Mouse (Mus musculus) midbrain, embryonic 11.5 days (tissue): Measurements from ENCODE around the gene Errfi1. TPM values are rescaled to one million over a fixed set of nuclear protein-coding genes. Genes with fewer than 3 reads are reported as not detected.
"Not testable (repeated sequence)": the region's sequence is repeated elsewhere in the genome, so short reads cannot be mapped to it uniquely, and the experiment has no call there.

Experiments used
- ATAC-seq: fragments of 200-750 bp; cut with Nextera tagmentation; 2 replicates; pipeline ENCODE4 v1.8.0; 2017; ENCODE audit warnings: moderate TSS enrichment, moderate library complexity; ENCODE audit not compliant: low FRiP score
- DNase-seq: peaks from one replicate; pipeline ENCODE4 v3.0.0; 2015; ENCODE audit warnings: low spot score; ENCODE audit errors: missing footprints
- H3K27ac ChIP-seq: fragments of 300-500 bp; sonication (generic); 2 replicates; pipeline ENCODE4 v1.5.1; 2014; ENCODE audit warnings: low read depth, low read length
- H3K27me3 ChIP-seq: fragments of 300-500 bp; sonication (generic); 2 replicates; pipeline ENCODE4 v1.6.1; 2014; ENCODE audit warnings: mild to moderate bottlenecking, low read length, moderate library complexity, mixed read lengths; ENCODE audit not compliant: control insufficient read depth, insufficient read depth
- H3K36me3 ChIP-seq: fragments of 300-500 bp; sonication (generic); 2 replicates; pipeline ENCODE4 v1.6.1; 2014; ENCODE audit warnings: mild to moderate bottlenecking, low read length, moderate library complexity, mixed read lengths; ENCODE audit not compliant: control insufficient read depth, insufficient read depth
- H3K4me1 ChIP-seq: fragments of 300-500 bp; sonication (generic); 2 replicates; pipeline ENCODE4 v1.6.1; 2014; ENCODE audit warnings: low read length; ENCODE audit not compliant: control insufficient read depth, insufficient read depth
- H3K4me2 ChIP-seq: fragments of 300-500 bp; sonication (generic); 2 replicates; pipeline ENCODE4 v1.6.1; 2014; ENCODE audit warnings: mild to moderate bottlenecking, moderate library complexity
- H3K4me3 ChIP-seq: fragments of 300-500 bp; sonication (generic); 2 replicates; pipeline ENCODE4 v1.5.1; 2014; ENCODE audit warnings: low read depth, low read length
- H3K9ac ChIP-seq: fragments of 300-500 bp; sonication (generic); 2 replicates; pipeline ENCODE4 v1.6.1; 2014; ENCODE audit warnings: low read length
- H3K9me3 ChIP-seq: fragments of 300-500 bp; sonication (generic); 2 replicates; pipeline ENCODE4 v1.6.1; 2016; ENCODE audit warnings: low read length; ENCODE audit not compliant: control insufficient read depth
- whole genome bisulfite sequencing: fragments of 180-500 bp; shearing (Covaris S2); extraction: QIAGEN DNeasy Blood & Tissue Kit; methylation state at CpG from one replicate; pipeline ENCODE4 v1.1.7; 2014; 5-methylcytosine and 5-hydroxymethylcytosine counted together
- polyA plus RNA-seq: library from polyadenylated mRNA; unstranded; fragments of >200 nt; fragmentation: Nextera tagmentation; extraction: Ambion mirVana; gene quantifications from 2 replicates; pipeline ENCODE4 v1.2.1, GENCODE M21; 2014

Errfi1 gene
- polyA plus RNA-seq, 1 experiment from 2014 or later = 29.5 TPM

DNA sequence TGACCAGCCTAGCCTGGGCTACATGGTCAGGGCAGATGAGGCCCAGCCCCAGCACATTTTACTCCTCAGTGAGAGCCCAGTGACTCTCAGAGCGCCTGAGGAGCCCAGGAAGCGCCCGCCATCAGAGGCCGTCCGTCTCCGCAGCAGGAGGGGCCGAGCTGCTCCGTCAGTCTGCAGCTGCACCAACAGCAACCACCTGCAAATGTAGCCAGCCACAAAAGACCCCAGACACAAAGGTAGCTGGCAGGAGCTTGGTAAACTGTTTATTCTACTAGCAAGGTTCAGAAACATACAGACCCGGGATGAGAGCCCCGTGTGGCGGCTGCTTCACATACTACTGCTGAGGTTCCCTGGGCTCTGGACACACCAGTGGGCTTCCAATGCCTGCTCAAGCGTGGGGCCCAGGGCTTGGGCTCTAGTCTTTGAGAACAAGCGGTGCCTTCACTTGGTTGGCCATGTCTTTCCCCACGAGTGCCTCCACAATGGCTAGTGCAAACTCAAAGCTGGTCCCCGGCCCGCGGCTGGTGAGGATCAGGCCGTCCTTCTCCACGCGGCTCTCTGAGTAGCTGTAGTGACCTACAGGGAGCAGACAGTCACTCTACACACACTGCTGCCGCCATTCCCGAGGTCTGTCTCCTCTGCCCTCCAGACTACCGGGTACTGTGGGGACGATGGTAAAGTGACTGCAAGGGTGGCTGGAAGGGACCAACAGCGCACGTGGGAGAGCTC lies 43.3 kb downstream of the Errfi1 start:
- Histone ChIP-seq H3K4me1 (no peaks in the 10 kb centered on the region), H3K9ac (no peak overlapping the region), H3K9me3 (no peaks in the 10 kb centered on the region), H3K4me2 (no peak overlapping the region), H3K36me3 (peaks cover 16% of the 10 kb centered on the region), H3K4me3 (no peak overlapping the region), H3K27ac (no peak overlapping the region), H3K27me3 (no peaks in the 10 kb centered on the region)
- 96% methylated on average over 26 of the region's 26 CpGs for WGBS
- DNase-seq (peak; percentile 73), ATAC-seq (no peak)

- DNase-seq (peak; percentile 92), ATAC-seq (0 out of 2 replicates have a peak, but pooled peaks have one; percentile 40)
- H3K27ac ChIP-seq = no peak overlapping the region
- no peak overlapping the region for H3K4me3 ChIP-seq
- no peaks in the 10 kb centered on the region for H3K9me3 ChIP-seq
- WGBS = 62% methylated on average over 13 of the region's 13 CpGs
- H3K27me3 ChIP-seq = no peaks in the 10 kb centered on the region
- H3K9ac ChIP-seq = no peak overlapping the region
- H3K4me2 ChIP-seq = no peak overlapping the region
- H3K4me1 ChIP-seq = no peaks in the 10 kb centered on the region
- peaks cover 18% of the 10 kb centered on the region for H3K36me3 ChIP-seq
Observed at GRCm38 (mm10) chr4:150898716-150899365, 45.1 kb downstream of the Errfi1 start.

GRCm38 (mm10) chr4:150900486-150900885 lies 46.8 kb downstream of the Errfi1 start:
- 95% methylated on average over 13 of the region's 13 CpGs for WGBS
- H3K9me3 ChIP-seq = no peaks in the 10 kb centered on the region
- H3K4me1 ChIP-seq = no peaks in the 10 kb centered on the region
- H3K27me3 ChIP-seq = no peaks in the 10 kb centered on the region
- no peak for ATAC-seq
- H3K36me3 ChIP-seq = peaks cover 18% of the 10 kb centered on the region
- H3K4me2 ChIP-seq = no peak overlapping the region
- H3K9ac ChIP-seq = no peak overlapping the region
- no peak overlapping the region for H3K4me3 ChIP-seq
- DNase-seq = peak; percentile 47
- no peak overlapping the region for H3K27ac ChIP-seq

DNA sequence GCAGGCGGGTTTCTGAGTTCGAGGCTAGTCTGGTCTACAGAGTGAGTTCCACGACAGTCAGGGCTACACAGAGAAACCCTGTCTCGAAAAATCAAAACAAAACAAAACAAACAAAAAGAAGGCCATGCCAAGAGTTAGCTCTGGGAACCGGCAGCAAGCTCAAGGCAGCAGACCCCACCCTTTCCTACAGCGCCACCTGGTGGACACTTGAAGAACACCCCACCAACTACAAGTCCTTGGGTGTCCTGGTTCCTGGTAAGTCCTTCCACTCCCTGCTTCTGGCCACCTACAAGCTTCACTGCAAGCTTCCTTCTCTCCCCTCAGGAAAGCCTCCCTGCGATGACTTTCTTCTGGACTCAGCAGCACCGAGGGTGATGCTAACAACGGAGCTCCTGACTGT lies 47.9 kb downstream of the Errfi1 start:
- DNase-seq = peak; percentile 92
- H3K9ac ChIP-seq = no peak overlapping the region
- H3K27me3 ChIP-seq = no peaks in the 10 kb centered on the region
- no peak for ATAC-seq
- H3K4me2 ChIP-seq = no peak overlapping the region
- WGBS = 59% methylated on average over 9 of the region's 9 CpGs
- no peaks in the 10 kb centered on the region for H3K9me3 ChIP-seq
- no peaks in the 10 kb centered on the region for H3K4me1 ChIP-seq
- no peak overlapping the region for H3K4me3 ChIP-seq
- no peak overlapping the region for H3K27ac ChIP-seq
- H3K36me3 ChIP-seq = peaks cover 17% of the 10 kb centered on the region

DNA sequence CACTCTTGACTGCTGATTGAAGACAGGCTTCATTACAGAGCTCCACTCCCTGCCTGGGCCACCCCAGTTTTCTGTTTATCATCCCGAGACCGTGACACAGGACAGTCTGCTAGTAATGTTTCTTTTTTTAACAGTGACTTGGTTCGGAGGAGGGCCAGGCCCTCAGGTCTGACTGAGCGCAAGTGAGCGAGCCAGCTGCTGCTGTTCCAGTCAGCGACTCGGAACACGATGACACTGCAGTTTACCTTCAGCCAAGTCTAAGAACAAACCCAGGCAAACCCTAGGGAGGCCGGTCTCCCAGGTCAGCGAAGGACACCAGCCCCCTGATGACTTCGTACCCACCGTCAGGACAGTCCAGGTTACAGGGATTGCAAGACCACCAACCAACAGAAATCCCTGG lies 48.3 kb downstream of the Errfi1 start:
- ATAC-seq = no peak
- H3K4me1 ChIP-seq = no peaks in the 10 kb centered on the region
- H3K4me2 ChIP-seq = no peak overlapping the region
- peak; percentile 61 for DNase-seq
- H3K9me3 ChIP-seq = no peaks in the 10 kb centered on the region
- H3K27ac ChIP-seq = no peak overlapping the region
- no peak overlapping the region for H3K4me3 ChIP-seq
- H3K27me3 ChIP-seq = no peaks in the 10 kb centered on the region
- WGBS = 92% methylated on average over 12 of the region's 12 CpGs
- H3K9ac ChIP-seq = no peak overlapping the region
- peaks cover 14% of the 10 kb centered on the region for H3K36me3 ChIP-seq

DNA sequence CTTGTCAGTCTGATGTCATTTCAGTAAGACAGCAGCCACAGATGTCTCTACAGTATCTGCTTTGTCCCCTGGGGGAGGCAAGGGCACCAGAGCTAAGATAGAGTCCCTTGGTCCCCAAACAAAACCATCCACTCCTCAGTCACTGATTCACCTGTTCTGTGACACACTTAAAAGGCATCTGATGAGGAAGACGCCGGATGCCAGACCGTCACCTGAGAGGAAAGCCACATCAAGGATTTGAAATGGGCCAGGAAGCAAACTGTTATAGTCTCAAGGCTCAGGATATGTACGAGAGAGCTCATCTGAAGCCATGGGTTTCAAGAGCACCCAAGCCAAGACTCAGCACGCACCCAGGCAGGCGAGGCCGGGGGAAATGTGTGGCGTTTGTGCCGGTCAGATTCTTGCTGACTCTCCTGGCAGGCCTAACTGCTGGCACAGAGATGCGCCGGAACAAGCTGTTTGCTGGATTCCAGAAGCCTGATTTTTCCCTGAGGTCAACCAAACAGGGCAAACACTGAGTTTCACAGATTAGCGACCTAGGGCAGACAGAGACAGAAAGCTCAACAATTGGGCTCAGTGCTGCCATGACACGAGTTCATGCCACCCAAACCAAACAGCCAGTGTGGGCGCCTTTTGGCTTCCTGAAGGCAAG lies 49.5 kb downstream of the Errfi1 start:
- no peaks in the 10 kb centered on the region for H3K4me1 ChIP-seq
- WGBS = 94% methylated on average over 14 of the region's 14 CpGs
- no peaks in the 10 kb centered on the region for H3K27me3 ChIP-seq
- ATAC-seq (no peak), DNase-seq (peak; percentile 17)
- no peak overlapping the region for H3K4me3 ChIP-seq
- H3K36me3 ChIP-seq = peaks cover 14% of the 10 kb centered on the region
- no peak overlapping the region for H3K9ac ChIP-seq
- no peak overlapping the region for H3K27ac ChIP-seq
- H3K4me2 ChIP-seq = no peak overlapping the region
- H3K9me3 ChIP-seq = no peaks in the 10 kb centered on the region

DNA sequence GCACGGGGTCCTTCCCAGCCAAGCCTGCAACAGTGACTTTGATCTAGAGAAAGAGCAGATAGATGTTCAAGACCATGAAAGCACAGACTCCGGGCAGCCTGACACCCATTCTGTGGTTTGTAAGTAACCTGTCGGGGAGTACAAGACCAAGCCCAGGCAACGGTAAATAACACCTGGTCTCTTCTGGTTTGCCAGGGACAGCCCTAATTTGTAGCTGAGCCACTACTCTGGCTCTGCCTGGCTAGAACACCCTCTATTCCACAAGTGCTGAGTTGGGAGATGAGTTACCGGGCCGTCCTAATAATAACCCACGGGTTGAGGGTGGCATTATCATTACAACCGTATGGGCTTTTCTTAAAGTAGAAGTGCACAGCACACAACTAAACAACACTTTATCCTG lies 53.4 kb downstream of the Errfi1 start:
- WGBS = 92% methylated on average over 8 of the region's 8 CpGs
- H3K4me3 ChIP-seq = no peak overlapping the region

DNA sequence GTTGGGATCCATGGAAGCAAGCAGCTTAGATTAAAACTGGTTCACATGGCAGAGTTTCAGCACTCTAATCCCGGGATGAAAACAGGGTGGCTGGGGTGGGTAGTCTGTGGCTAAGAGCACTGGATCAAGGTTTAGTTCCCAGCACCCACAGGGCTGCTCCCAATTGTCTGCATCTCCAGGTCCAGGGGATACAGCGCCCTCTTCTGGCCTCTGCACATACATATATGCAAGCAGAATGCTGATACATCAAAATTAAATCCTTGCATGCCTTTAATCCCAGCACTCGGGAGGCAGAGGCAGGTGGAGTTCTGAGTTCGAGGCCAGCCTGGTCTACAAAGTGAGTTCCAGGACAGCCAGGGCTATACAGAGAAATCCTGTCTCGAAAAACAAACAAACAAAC lies 54.8 kb downstream of the Errfi1 start:
- not testable (repeated sequence) for H3K36me3 ChIP-seq, ATAC-seq, H3K27me3 ChIP-seq, H3K9ac ChIP-seq, H3K4me3 ChIP-seq, H3K27ac ChIP-seq, H3K4me1 ChIP-seq, DNase-seq, H3K9me3 ChIP-seq
- WGBS = 71% methylated on average over 5 of the region's 5 CpGs
- H3K4me2 ChIP-seq = peak overlapping the region; percentile 51; the same call in 1 of the 2 replicates

More for the DNA sequence above, 53.4 kb downstream of the Errfi1 start:
- no peak overlapping the region for H3K9ac ChIP-seq
- H3K27me3 ChIP-seq = no peaks in the 10 kb centered on the region
- DNase-seq (no peak), ATAC-seq (no peak)
- peaks cover 2% of the 10 kb centered on the region for H3K36me3 ChIP-seq
- no peak overlapping the region for H3K4me2 ChIP-seq
- H3K27ac ChIP-seq = no peak overlapping the region
- peaks cover 3% of the 10 kb centered on the region; the same call in 1 of the 2 replicates for H3K4me1 ChIP-seq
- H3K9me3 ChIP-seq = no peaks in the 10 kb centered on the region
